Mouse (Mus musculus) fibroblast of lung, adult 2 months (primary cell): ENCODE measurements at regions not wholly inside any gene's neighbourhood (a gene's known extent, or its start where the extent isn't known, plus 50 kb on each side); places are given as distances from the start of the nearest gene placed in this dataset.

ENCODE experiments used
- DNase-seq: peaks from one replicate; pipeline ENCODE4 v3.0.0-alpha.2; 2011; ENCODE audit warnings: low read depth

- DNase-seq, result no peak
These were observed 133.6 kb upstream of the Veph1 start for GRCm38 (mm10) chr3:66430187-66430586.

- DNase-seq, result no peak
These were observed 125.9 kb upstream of the Veph1 start for GRCm38 (mm10) chr3:66422445-66423037.

GRCm38 (mm10) chr3:66410706-66411277 lies 114.2 kb upstream of the Veph1 start:
- DNase-seq, result peak; percentile 26

GRCm38 (mm10) chr3:66408791-66409190 lies 112.2 kb upstream of the Veph1 start:
- no peak for DNase-seq

- no peak for DNase-seq
These were observed 109.0 kb upstream of the Veph1 start for GRCm38 (mm10) chr3:66405645-66406044.

- DNase-seq, result no peak
These were observed 107.1 kb upstream of the Veph1 start for GRCm38 (mm10) chr3:66403707-66404106.

- DNase-seq, result no peak
These were observed 104.3 kb upstream of the Veph1 start for GRCm38 (mm10) chr3:66400791-66401568.

GRCm38 (mm10) chr3:66398214-66399150 lies 101.8 kb upstream of the Veph1 start:
- DNase-seq, result no peak

GRCm38 (mm10) chr3:66375088-66375910 lies 78.7 kb upstream of the Veph1 start:
- DNase-seq, result no peak

GRCm38 (mm10) chr3:66374603-66375002 lies 78.0 kb upstream of the Veph1 start:
- no peak for DNase-seq

- DNase-seq, result peak; percentile 28
These were observed 77.4 kb upstream of the Veph1 start for GRCm38 (mm10) chr3:66373807-66374575.
